Mouse (Mus musculus): Measurements from ENCODE around the gene Nrxn2. TPM values are rescaled to one million over a fixed set of nuclear protein-coding genes. Genes with fewer than 3 reads are reported as not detected.

Gene Nrxn2
- total and polyA plus RNA-seq, 3 experiments: 0.20 to 0.71 (median 0.30) TPM

DNA sequence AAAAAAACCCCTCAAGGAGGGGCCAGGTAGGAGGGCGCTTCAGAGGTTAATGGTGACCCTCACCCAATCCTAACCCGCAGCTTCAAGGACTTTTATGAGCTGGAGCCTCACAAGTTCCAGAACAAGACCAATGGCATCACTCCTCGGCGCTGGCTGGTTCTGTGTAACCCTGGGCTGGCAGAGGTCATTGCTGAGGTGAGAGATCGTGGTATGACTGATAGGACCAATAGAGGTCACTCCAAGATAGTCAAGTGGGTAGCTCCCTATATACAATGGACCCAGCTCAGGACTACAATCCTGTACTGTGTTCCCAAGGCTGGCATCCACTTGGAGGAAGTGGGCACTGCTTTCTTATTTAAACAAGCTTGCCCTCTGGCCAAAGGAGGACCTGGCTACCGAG is 28.3 kb upstream of the Nrxn2 start:
- peak overlapping the region; percentile 34; the same call in 1 of the 2 replicates for H3K4me2 ChIP-seq (ENCODE audit: insufficient read depth, low read depth, poor library complexity, severe bottlenecking)

DNA sequence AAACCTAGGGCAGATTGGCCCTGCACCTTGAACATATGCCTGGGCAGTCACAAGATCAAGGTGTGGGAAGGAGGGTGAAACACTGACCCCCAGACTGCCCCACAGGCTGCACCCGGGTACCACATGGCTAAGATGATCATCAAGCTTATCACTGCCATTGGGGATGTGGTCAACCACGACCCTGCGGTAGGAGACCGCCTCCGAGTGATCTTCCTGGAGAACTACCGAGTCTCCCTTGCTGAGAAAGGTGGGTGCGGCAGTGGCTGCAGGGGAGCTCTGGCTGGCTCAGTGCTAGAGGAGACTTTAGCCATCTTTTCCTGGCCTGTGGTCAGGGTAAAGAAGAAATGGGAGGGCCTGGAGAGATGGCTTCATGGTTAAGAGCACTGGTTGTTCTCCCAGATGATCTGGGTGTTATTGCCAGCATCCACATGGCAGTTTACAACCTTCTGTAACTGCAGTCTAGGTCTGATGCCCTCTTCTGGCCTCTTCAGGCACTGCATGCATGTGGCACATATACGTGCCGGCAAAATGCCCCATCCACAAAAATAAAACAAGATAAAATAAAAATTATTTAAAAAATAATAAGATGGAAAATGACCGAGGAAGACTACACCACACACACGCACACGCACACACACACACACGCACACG is 25.7 kb upstream of the Nrxn2 start:
- no peak overlapping the region for H3K27ac ChIP-seq (ENCODE audit: insufficient read depth, low read depth)
- in situ Hi-C loops (cut with MboI; ENCODE audit: low pct_ligation_motif_present, low pct_unique_long_range_greater_than_20kb, low sequenced_read_pairs): no loop called here
- H3K4me1 ChIP-seq (ENCODE audit: control insufficient read depth in 1 of 2, insufficient read depth in 2 of 2): peaks cover 6 to 9% of the 10 kb centered on the region in 2 experiments
- H3K36me3 ChIP-seq (replicated peaks in 1 of 2; ENCODE audit: control insufficient read depth in 1 of 2, insufficient read depth in 1 of 2, low read length in 1 of 2): peaks cover 0 to 44% of the 10 kb centered on the region in 2 experiments
- no peak overlapping the region for H3K4me3 ChIP-seq (replicated peaks in 1 of 3; ENCODE audit: low read depth in 2 of 3, low read length in 2 of 3, poor library complexity in 1 of 3)
- no peak overlapping the region for H3K9ac ChIP-seq (ENCODE audit: insufficient read depth, low read depth)
- no peaks in the 10 kb centered on the region for H3K27me3 ChIP-seq (replicated peaks)
- TF ChIP-seq CTCF (conservative IDR thresholded peaks at IDR 0.05 in 1 of 2, IDR thresholded peaks at IDR 0.05 in 1 of 2; ENCODE audit: low read depth in 2 of 2, low read length in 2 of 2): peak; percentile 23 to 39; a peak in 2 of 4 replicates
- TF ChIP-seq MXI1 (IDR thresholded peaks at IDR 0.05; ENCODE audit: low read depth, low read length): no peak
- no peak for TF ChIP-seq ETS1 (conservative IDR thresholded peaks at IDR 0.05; ENCODE audit: low read depth, low read length)
- no peak for TF ChIP-seq SMC3 (IDR thresholded peaks at IDR 0.05; ENCODE audit: low read depth, low read length)
- no peak for TF ChIP-seq IRF4 (IDR thresholded peaks at IDR 0.05; ENCODE audit: low read depth, low read length)
- H3K4me2 ChIP-seq (ENCODE audit: insufficient read depth, low read depth, poor library complexity, severe bottlenecking): no peak overlapping the region
- no peaks in the 10 kb centered on the region for H3K9me3 ChIP-seq (replicated peaks; ENCODE audit: low read length)
- dilution Hi-C loops (cut with MboI; ENCODE audit: extremely low pct_ligation_motif_present, extremely low pct_unique_long_range_greater_than_20kb, low sequenced_read_pairs): no loop called here
- no peak for DNase-seq (ENCODE audit: extremely low read depth)
- H3K79me2 ChIP-seq (replicated peaks; ENCODE audit: control insufficient read depth, extremely low read depth, insufficient read depth, poor library complexity, severe bottlenecking): no peaks in the 10 kb centered on the region

More for the DNA sequence above, 28.3 kb upstream of the Nrxn2 start:
- Histone ChIP-seq H3K27me3 (replicated peaks) (no peaks in the 10 kb centered on the region), H3K4me3 (replicated peaks in 1 of 3; ENCODE audit: low read depth in 2 of 3, low read length in 2 of 3, poor library complexity in 1 of 3) (no peak overlapping the region), H3K27ac (ENCODE audit: insufficient read depth, low read depth) (no peak overlapping the region), H3K36me3 (replicated peaks in 1 of 2; ENCODE audit: control insufficient read depth in 1 of 2, insufficient read depth in 1 of 2, low read length in 1 of 2) (peaks cover 0 to 53% of the 10 kb centered on the region in 2 experiments), H3K79me2 (replicated peaks; ENCODE audit: control insufficient read depth, extremely low read depth, insufficient read depth, poor library complexity, severe bottlenecking) (no peaks in the 10 kb centered on the region), H3K9ac (ENCODE audit: insufficient read depth, low read depth) (peak overlapping the region; percentile 3; the same call in 1 of the 2 replicates), H3K9me3 (replicated peaks; ENCODE audit: low read length) (no peaks in the 10 kb centered on the region), H3K4me1 (ENCODE audit: control insufficient read depth in 1 of 2, insufficient read depth in 2 of 2) (peaks cover 0 to 9% of the 10 kb centered on the region in 2 experiments; a peak in 2 of 4 replicates)
- TF ChIP-seq NRF1 (IDR thresholded peaks at IDR 0.05; ENCODE audit: low read depth, low read length): no peak
- TF ChIP-seq GABPA (IDR thresholded peaks at IDR 0.05; ENCODE audit: insufficient replicate concordance, low read depth, low read length): no peak
- TF ChIP-seq TBP (conservative IDR thresholded peaks at IDR 0.05; ENCODE audit: low read depth, low read length): no peak
- TF ChIP-seq RCOR1 (conservative IDR thresholded peaks at IDR 0.05; ENCODE audit: low read depth, low read length): no peak
- TF ChIP-seq RAD21 (IDR thresholded peaks at IDR 0.05; ENCODE audit: low read depth, low read length): no peak
- no peak for DNase-seq (ENCODE audit: extremely low read depth)
- in situ Hi-C loops (cut with MboI; ENCODE audit: low pct_ligation_motif_present, low pct_unique_long_range_greater_than_20kb, low sequenced_read_pairs) (no loop called here), dilution Hi-C loops (cut with MboI; ENCODE audit: extremely low pct_ligation_motif_present, extremely low pct_unique_long_range_greater_than_20kb, low sequenced_read_pairs) (no loop called here)

DNA sequence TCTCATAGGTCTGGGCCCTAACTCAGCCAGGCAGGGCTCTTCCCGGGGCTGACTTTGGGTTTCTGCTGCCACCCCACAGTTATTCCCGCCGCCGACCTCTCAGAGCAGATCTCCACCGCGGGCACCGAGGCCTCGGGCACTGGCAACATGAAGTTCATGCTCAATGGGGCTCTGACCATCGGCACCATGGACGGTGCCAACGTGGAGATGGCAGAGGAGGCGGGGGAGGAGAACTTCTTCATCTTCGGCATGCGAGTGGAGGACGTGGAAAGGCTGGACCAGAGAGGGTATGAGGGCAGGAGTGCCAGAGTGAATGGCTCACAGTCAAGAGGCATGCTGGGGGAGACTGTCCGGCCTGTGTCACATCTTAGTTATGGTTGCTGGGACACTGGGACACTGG is 24.9 kb upstream of the Nrxn2 start:
- in situ Hi-C loops (cut with MboI; ENCODE audit: low pct_ligation_motif_present, low pct_unique_long_range_greater_than_20kb, low sequenced_read_pairs): no loop called here
- no peak for TF ChIP-seq ZNF384 (IDR thresholded peaks at IDR 0.05; ENCODE audit: low read depth, low read length)
- TF ChIP-seq ELF1 (IDR thresholded peaks at IDR 0.05; ENCODE audit: low read depth, low read length): no peak
- no peak for TF ChIP-seq CTCF (conservative IDR thresholded peaks at IDR 0.05 in 1 of 2, IDR thresholded peaks at IDR 0.05 in 1 of 2; ENCODE audit: low read depth in 2 of 2, low read length in 2 of 2)
- no peak for TF ChIP-seq MYC (IDR thresholded peaks at IDR 0.05; ENCODE audit: low read depth, low read length)
- no peak for TF ChIP-seq E2F4 (IDR thresholded peaks at IDR 0.05; ENCODE audit: insufficient replicate concordance, low read depth, low read length)
- no peak for TF ChIP-seq ZC3H11A (IDR thresholded peaks at IDR 0.05; ENCODE audit: low read depth, low read length)
- no peak for TF ChIP-seq ETS1 (conservative IDR thresholded peaks at IDR 0.05; ENCODE audit: low read depth, low read length)
- TF ChIP-seq RCOR1 (conservative IDR thresholded peaks at IDR 0.05; ENCODE audit: low read depth, low read length): no peak
- TF ChIP-seq TBP (conservative IDR thresholded peaks at IDR 0.05; ENCODE audit: low read depth, low read length): no peak
- no peak for TF ChIP-seq PAX5 (IDR thresholded peaks at IDR 0.05; ENCODE audit: low read length)
- no peak for TF ChIP-seq MXI1 (IDR thresholded peaks at IDR 0.05; ENCODE audit: low read depth, low read length)
- TF ChIP-seq MAFK (IDR thresholded peaks at IDR 0.05; ENCODE audit: insufficient replicate concordance, low read length): no peak
- no peak for TF ChIP-seq IRF4 (IDR thresholded peaks at IDR 0.05; ENCODE audit: low read depth, low read length)
- TF ChIP-seq HCFC1 (IDR thresholded peaks at IDR 0.05; ENCODE audit: low read depth, low read length): no peak
- no peak for TF ChIP-seq SMC3 (IDR thresholded peaks at IDR 0.05; ENCODE audit: low read depth, low read length)
- TF ChIP-seq POLR2A (IDR thresholded peaks at IDR 0.05; ENCODE audit: low read depth, low read length): no peak
- TF ChIP-seq MEF2A (IDR thresholded peaks at IDR 0.05; ENCODE audit: borderline replicate concordance, low read depth, low read length): no peak
- TF ChIP-seq EP300 (IDR thresholded peaks at IDR 0.05; ENCODE audit: low read length): no peak
- TF ChIP-seq USF2 (conservative IDR thresholded peaks at IDR 0.05; ENCODE audit: low read depth, low read length): no peak
- Histone ChIP-seq H3K9ac (ENCODE audit: insufficient read depth, low read depth) (no peak overlapping the region), H3K4me2 (ENCODE audit: insufficient read depth, low read depth, poor library complexity, severe bottlenecking) (no peak overlapping the region), H3K27ac (ENCODE audit: insufficient read depth, low read depth) (no peak overlapping the region), H3K27me3 (replicated peaks) (no peaks in the 10 kb centered on the region), H3K36me3 (replicated peaks in 1 of 2; ENCODE audit: control insufficient read depth in 1 of 2, insufficient read depth in 1 of 2, low read length in 1 of 2) (peaks cover 0 to 40% of the 10 kb centered on the region in 2 experiments), H3K4me1 (ENCODE audit: control insufficient read depth in 1 of 2, insufficient read depth in 2 of 2) (peaks cover 9 to 12% of the 10 kb centered on the region in 2 experiments), H3K4me3 (replicated peaks in 1 of 3; ENCODE audit: low read depth in 2 of 3, low read length in 2 of 3, poor library complexity in 1 of 3) (no peak overlapping the region), H3K9me3 (replicated peaks; ENCODE audit: low read length) (no peaks in the 10 kb centered on the region), H3K79me2 (replicated peaks; ENCODE audit: control insufficient read depth, extremely low read depth, insufficient read depth, poor library complexity, severe bottlenecking) (no peaks in the 10 kb centered on the region)
- no peak for DNase-seq (ENCODE audit: extremely low read depth)
- dilution Hi-C loops (cut with MboI; ENCODE audit: extremely low pct_ligation_motif_present, extremely low pct_unique_long_range_greater_than_20kb, low sequenced_read_pairs): no loop called here

All from CH12.LX (cell line).